Mouse (Mus musculus): ENCODE measurements at regions not wholly inside any gene's neighbourhood (a gene's known extent, or its start where the extent isn't known, plus 50 kb on each side); places are given as distances from the start of the nearest gene placed in this dataset.

- TF ChIP-seq CTCF (IDR thresholded peaks at IDR 0.05; ENCODE audit: low read depth) (no peak), EP300 (optimal IDR thresholded peaks at IDR 0.05) (no peak)
Observed at GRCm38 (mm10) chr1:157048996-157049395, 59.5 kb downstream of the Tex35 start.

Measured in stomach, postnatal 0 days (tissue).